Mouse (Mus musculus) stomach, postnatal 0 days (tissue): ENCODE data around the gene Pgbd5.

Source experiments
- CTCF ChIP-seq: IDR thresholded peaks from 2 replicates; pipeline ENCODE4 v1.5.1; 2016; ENCODE audit warnings: antibody characterized with exemption, low read depth, mild to moderate bottlenecking, moderate library complexity
- EP300 ChIP-seq: optimal IDR thresholded peaks from 2 replicates; pipeline ENCODE3; 2016; ENCODE audit warnings: antibody characterized with exemption

GRCm38 (mm10) chr8:124329690-124330089, 109.8 kb downstream of the Pgbd5 start:
- TF ChIP-seq EP300 (no peak), CTCF (no peak)
